Mouse (Mus musculus) left cerebral cortex, postnatal 36 days (tissue): ENCODE measurements around the gene Tap2. TPM values are rescaled to one million over a fixed set of nuclear protein-coding genes. Genes with fewer than 3 reads are reported as not detected.

ENCODE experiments used
- DNase-seq, 2 experiments: peaks; one replicate each; pipeline ENCODE4 v3.0.0; 2021 to 2022; ENCODE audit warnings: low spot score in 2 of 2, mixed read lengths in 1 of 2
- intact Hi-C: fragments of 180-260 bp; cut with DNase I; formaldehyde crosslinking; loops from one replicate; pipeline ENCODE4 v1.15.1; 2025
- total RNA-seq, 2 experiments: library from RNA; stranded (reverse); gene quantifications; 2 replicates each; pipeline ENCODE4 v1.2.3; 2021

Gene Tap2
- total RNA-seq, 2 experiments from 2014 or later = 6.6 to 7.7 TPM

GRCm38 (mm10) chr17:34239601-34240041 is 36.3 kb downstream of the Tap2 start:
- DNase-seq = no peak
- intact Hi-C loops = no loop called here

DNA sequence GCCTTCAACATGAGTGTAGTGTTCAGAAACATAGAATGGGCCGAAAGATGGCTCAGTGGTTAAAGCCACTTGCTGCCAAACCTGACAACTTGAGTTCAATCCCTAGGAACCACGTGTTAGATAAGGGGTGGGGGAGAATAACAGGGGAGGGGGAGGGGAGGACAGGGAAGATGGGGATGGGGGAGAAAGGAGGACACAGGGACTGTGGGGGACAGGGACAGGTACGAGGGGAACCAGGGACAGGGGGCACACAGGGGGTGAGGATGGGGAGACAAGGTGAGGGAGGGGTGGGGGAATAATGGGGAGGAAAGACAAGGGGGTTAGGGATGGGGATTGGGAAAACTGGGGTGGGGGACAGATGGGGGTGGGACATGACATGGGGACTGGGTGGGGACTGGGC is 37.0 kb downstream of the Tap2 start:
- intact Hi-C loops = no loop called here
- no peak for DNase-seq

DNA sequence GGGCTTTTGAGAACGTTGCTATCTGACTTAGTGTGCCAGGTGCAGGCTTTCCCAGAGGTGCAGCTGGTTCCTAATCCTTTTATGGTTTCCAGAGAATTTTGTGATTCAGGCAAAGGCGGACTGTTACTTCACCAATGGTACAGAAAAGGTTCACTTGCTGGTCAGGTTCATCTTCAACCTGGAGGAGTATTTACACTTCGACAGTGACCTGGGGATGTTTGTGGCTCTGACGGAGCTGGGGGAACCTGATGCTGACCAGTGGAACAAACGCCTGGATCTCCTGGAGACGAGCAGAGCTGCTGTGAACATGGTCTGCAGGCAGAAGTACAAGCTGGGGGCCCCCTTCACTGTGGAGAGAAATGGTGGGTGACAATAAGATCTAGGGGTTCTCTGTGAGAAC is 37.6 kb downstream of the Tap2 start:
- intact Hi-C loops = no loop called here
- DNase-seq = no peak

DNA sequence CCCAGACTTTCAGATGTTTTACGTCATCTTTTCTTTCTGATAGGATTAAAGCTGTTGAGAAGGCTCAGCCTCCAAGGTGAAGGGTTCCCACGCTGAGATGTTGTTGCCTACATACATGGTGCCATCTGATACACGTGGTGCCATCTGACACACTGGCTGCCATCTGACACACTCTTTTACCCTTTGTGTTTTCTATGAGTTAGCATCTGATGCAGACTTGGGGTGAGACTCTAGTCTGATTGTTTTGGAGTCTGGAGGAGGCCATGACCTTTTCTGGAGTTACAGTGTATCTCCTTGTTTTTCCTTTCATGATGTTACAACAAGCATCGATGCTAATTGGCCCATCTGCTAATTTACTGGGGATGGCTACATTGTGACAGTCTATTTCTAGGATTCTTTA is 41.3 kb downstream of the Tap2 start:
- intact Hi-C loops = no loop called here

GRCm38 (mm10) chr17:34247047-34247446 is 43.7 kb downstream of the Tap2 start:
- intact Hi-C loops = no loop called here
- DNase-seq = no peak

More for the DNA sequence above, 41.3 kb downstream of the Tap2 start:
- no peak for DNase-seq

DNA sequence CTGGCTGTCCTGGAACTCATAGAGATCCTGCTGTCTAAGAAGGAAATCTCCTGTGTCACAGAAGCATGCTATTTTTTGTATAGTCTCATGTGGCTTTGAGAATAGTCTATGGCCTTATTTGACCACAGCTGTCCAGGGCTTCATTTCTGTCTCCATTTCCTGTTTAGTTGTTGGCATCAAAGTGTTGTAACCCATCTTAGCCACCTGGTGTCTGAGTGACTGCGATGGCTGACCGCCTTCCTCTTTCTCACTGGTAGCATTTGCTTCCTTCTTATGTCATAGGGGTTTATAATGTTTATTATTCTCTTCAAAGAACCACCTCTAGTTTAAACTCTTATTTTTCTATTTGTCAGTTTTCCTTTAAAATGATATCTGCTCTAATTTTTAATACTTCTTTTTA is 45.4 kb downstream of the Tap2 start:
- intact Hi-C loops = no loop called here
- DNase-seq = no peak

DNA sequence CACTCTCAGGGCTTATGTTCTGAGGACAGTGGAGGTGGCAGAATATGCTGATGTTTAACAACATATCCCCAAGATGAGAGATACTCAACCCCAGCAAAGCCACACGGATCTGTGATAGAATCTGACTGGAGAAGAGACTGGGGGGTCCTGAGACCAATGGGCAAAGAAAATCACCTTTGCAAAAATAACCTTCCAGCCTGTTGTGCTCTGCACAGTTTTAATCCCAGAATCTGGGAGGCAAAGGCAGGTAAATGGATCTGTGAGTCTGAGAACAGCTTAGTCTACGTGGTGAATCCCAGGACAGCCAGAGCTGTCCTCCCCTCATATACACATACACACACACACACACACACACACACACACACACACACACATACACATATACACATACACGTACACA is 46.0 kb downstream of the Tap2 start:
- intact Hi-C loops = no loop called here
- no peak for DNase-seq

DNA sequence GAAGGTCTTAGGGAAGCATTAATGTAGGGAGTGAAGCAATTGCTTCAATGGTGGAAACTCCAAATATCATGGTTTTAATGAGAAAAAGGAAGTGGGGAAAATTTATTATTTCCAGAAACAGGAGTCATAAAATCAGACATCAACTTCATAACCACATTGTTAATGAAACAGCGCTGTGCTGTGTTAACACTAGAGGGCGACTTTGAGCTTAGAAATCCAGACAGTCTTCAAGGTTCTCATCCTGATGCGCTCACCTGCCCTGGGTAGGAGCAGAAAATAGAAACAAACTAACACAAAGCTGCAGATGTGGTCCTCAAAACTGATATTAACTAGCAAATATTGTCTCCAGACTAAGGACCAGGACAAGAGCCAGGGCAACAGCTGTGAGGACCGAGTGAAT is 46.6 kb downstream of the Tap2 start:
- no peak for DNase-seq
- intact Hi-C loops = loop anchor here (2.0 to 5.0 kb wide), 3 partner anchors 63 to 162 kb away; no protein-coding TSS in a partner anchor

DNA sequence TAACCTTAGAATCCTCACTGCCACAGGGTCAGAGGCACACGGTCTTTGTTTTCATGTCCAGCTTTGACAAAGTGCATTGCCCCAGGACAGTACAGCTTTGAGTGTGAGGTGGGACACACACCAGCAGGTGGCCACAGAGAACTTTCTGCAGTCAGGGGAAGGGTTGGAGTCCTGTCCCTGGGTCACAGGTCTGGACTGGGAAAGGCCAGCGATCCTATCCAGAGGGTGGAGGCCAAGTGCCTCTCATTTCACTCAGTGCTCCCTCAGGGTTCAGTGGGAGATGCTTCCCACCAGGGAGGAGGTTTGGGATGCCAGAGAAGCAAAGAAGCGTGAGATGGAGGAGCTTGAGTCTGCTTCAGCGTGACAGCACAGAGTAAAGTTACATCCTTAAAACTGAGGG is 48.3 kb downstream of the Tap2 start:
- intact Hi-C loops = loop anchor here (2.0 to 5.0 kb wide), 3 partner anchors 61 to 161 kb away; no protein-coding TSS in a partner anchor
- DNase-seq = no peak

DNA sequence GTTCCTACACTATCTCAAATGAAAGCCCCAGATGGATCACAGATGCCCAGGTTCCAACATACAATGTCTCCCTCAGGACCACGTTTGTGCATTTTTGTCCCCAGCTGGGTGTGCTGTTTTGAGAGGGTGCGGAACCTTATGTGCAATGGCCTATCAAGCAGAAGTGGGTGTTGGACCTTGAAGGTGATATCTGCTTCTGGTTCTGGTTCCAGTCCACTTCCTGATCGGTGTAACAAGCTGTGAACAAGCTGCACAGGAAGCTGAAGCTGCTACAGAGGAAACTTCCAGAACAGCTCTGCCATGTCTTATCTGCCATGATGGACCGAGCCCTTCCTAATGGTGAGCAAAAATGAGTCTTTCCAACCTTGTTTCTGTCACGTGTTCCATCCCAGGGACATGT is 53.2 kb downstream of the Tap2 start:
- DNase-seq = no peak
- intact Hi-C loops = no loop called here

DNA sequence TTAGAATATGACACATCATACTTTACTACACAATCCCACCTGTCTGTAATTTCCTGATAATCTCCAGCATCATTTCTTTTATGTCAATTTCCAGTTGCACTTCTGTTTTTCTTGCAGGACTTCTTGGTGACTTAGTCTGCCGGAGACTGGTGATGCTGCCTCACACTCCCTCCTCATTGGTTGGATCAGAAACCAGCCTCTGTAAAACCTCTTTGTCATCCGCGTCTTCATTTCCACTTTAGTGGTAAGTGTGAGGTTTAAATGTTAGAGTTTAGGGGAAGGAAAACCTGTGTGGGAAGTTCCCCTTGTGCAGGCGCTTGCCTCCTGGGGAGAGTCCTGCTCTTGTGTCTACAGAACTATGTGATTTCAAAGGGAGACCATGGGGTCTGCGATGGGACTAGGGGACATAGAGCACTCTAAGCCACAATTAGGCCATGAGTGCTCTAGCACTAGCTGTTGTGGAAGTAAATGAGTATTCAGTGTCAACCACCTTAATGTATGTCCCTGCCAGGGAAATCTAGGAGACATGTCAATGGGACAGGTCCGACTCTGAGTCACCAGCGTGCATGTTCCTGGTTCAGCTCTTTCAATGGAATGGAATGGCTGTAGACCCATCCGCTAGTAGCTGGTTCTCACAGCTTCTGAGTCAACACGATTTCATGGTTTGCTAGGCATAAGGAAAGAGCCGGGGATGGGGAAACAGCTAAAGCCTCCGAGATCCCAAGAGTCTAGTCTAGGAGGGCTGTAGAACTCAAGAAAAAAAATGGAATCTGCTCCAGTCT is 54.5 kb downstream of the Tap2 start, which contains the start of gene H2-Ab1:
TSS of gene H2-Ab1 (plus strand) at position 96 of the 782 bp plus-strand sequence.
- intact Hi-C loops = no loop called here
- peak; percentile 59 to 78 for DNase-seq

- no peak for DNase-seq
- intact Hi-C loops = no loop called here
Measured at GRCm38 (mm10) chr17:34260551-34260950, 57.2 kb downstream of the Tap2 start.

DNA sequence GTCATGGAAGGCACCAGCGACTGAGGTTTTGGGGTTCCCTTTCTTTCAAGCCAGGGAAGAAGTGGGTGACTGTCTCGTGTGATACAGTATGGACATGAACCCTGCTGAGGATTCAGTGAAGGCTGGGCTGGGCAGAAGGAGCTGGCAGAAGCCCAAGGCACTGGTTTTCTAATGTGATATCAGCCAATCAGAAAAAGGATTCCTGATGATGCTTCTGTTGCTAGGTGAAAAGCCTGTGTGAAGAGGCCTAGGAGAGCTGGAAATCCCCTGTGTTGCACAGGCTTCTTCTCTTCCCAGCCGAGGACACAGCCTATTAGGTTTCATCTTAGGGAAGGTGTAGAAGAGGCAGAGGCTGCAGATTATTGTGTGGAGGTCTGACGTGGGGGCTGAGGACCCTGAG is 58.2 kb downstream of the Tap2 start:
- peak; percentile 28 to 37 for DNase-seq
- intact Hi-C loops = no loop called here

DNA sequence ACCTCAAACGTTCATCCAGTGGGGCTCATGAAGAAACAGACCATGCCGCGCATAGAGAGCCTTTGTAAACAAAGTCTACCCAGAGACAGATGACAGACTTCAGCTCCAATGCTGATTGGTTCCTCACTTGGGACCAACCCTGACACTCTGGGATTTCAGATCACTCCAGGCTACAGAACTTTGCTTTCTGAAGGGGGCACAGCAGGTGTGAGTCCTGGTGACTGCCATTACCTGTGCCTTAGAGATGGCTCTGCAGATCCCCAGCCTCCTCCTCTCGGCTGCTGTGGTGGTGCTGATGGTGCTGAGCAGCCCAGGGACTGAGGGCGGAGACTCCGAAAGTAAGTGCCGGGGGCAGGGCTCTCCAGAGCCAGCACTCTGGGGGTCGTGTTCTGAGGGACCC is 59.7 kb downstream of the Tap2 start:
- peak; percentile 27 to 54 for DNase-seq

DNA sequence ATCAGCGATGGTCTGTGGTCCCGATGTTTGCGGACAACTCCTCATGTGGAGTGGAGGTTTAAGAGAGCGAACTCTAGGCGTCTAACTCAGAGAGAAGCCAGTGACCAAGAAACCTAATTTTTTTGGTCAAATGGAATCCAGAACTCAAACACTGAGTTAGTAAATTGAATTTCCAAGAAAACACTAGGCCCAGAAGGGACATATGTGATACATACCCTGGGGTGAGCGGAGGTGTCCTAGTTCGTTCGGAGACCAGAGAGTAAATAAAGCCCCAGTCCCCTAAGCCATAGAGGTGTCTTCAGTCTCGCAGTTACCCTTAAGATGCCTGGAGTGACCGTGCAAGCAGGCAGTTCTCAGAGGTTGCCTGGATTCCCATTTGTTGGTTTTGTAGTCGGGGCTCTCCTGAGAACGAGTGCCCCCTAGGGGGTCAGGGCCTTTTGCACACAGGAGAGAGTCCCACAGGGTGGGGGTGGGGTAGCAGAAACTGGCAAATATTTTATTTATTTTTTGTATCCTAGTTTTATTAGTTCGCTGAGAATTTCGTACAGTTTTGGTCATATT is 60.6 kb downstream of the Tap2 start:
- DNase-seq = no peak
- intact Hi-C loops = no loop called here

More for the DNA sequence above, 59.7 kb downstream of the Tap2 start:
- intact Hi-C loops = no loop called here

DNA sequence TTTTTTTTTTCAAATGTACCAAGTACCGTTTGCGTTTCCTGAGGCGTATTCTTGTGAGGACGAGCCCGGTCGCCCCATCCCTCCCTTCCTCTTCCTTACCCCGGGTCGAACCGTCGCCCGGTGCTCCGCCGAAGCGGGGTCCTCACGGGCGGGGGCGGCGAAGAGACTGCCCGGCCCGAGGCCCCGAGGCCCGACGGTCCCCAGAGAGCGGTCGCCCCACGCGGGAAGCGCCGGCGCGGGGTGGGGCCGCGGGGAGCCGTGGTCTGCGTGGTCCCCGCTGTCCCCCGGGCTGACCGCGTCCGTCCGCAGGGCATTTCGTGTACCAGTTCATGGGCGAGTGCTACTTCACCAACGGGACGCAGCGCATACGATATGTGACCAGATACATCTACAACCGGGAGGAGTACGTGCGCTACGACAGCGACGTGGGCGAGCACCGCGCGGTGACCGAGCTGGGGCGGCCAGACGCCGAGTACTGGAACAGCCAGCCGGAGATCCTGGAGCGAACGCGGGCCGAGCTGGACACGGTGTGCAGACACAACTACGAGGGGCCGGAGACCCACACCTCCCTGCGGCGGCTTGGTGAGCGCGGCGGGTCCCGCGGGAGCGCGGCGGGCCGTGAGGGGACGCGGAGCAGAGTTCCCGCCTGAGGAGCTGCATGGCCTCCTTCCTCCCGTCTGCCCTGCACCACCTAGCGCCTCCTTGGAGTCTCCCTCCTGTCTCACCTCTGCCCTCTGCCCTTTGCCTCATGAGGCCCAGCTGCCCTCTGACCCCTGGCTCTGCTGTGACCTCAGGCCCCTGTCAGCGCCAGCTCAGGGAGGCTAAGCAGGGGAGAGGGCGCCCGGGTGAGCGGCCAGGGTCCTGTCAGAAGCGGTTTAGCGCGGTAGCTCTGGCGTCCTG is 61.4 kb downstream of the Tap2 start:
- no peak for DNase-seq
- intact Hi-C loops = no loop called here
